Mouse (Mus musculus): ENCODE measurements around the gene Sarnp.

Sarnp gene

DNA sequence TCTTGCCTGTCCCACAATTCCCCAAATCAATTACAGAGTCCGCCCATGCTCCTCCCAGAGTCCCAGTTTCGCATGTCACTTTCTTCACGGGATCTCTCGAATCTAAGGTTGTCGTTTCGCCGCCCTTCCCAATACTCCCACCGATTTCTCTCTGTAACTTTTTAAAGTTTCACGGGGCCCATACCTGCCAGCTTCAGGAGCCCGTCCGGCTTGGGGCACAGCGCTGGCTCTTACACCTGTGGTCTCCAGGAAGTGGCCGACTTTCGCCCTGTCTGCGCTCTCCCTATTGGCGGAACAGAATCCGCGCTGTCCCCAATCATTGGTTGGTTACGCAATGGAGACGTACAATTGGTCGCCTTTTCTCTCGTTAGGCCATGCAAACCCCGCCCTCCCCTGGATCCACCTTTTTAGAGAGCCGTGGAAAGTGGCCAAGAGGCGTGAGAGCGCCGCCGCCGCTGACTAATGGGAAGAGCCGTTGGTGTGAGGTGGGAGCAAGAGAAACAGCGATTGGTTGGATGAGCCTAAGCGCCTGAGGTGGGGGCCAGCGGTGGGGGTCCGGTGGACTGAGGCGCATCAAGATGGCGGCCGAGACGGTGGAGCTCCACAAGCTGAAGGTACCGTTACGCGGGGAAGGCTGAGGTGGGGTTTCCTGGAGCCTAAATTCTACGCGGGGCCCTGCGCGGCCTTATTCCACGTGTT is 4.4 kb downstream of the Sarnp start, which contains the start of gene Ormdl2:
Gene Ormdl2, minus strand, starts transcription at position 288 of the 699 bp plus-strand sequence.
- DNase-seq = peak; percentile 100

DNA sequence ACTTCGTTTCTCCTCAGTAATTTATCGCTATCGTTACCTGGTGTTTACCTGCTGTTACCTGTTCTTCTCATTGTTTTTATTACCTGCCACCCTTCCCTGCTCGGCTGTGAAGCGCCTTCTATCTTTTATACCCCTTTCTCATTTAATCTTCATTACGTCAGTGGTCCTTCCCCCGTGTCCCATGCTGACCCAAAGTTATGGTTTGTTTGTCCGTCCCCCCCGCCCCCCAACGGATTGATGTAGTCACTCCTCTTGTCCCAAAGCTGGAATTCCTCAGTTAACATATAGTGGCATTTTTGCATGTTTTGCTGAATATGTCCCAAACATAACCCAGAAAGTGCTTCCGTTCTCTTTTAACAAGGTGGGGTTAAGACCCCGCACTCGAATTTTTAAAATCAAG is 5.0 kb downstream of the Sarnp start:
- no peak for DNase-seq

DNA sequence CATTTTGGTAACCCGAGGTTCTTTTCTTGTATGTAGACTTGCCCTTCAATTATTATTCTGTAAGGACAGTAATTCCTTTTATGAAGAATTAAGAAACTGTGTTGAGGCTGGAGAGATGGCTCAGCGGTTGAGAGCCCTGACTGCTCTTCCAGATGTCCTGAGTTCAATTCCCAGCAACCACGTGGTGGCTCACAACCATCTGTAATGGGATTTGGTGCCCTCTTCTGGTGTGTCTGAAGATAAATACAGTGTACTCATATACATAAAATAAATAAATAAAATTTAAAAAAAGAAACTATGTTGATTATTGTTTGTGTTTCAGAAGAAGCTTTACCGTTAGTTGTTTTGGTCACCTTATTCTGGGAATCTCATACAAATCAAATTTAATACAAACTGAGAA is 6.0 kb downstream of the Sarnp start:
- DNase-seq = peak; percentile 78

DNA sequence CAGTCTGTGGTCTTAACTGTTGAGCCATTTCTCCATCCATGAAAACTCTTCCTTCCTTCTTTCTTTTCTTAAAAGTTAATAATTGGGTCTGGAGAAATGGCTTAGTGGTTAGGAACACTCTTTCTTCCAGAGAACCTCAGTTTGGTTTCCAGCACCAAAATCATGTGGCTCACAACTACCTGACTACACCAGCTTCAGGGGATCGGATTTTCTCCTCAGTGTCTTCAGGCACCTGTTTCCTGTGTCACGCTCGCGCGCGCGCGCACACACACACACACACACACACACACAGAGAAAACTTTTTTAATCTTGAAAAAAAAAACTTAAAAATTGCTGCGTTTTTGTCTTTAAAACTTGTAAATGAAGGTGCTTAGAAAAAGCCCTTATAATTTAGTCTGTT is 6.7 kb downstream of the Sarnp start:
- DNase-seq = peak; percentile 66

DNA sequence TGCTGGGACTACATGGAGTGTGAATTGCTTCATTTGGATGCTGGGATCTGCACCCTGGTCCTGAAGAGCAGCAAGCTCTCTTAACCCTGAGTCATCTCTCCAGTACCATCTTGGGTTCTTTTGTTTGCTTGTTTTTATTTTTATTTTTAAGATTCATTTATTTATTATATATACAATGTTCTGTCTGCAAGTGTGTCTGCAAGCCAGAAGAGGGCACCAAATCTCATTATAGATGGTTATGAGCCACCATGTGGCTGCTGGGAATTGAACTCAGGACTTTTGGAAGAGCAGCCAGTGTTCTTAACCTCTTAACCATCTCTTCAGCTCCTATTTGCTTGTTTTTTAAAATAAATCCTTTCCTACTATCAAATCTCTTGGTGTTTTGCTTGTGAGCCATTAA is 20.3 kb downstream of the Sarnp start:
- no peak for DNase-seq

DNA sequence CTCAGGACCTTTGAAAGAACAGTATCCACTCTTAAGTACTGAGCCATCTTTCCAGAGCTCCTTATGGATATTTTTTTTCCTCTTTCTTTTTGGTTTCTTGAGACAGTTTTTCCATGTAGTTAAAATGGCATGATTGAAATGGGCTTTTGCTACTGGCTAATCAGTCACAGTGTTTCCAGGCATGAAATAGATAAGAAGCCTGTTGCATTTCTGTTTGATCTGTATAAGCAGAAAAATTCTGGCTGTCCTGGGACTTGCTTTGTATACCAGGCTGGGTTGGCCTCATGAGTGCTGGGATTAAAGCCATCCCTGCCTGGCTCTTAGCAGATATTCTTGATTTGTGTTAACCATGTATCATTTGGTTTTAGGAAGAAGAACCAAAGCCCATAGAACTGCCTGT is 22.3 kb downstream of the Sarnp start:
- DNase-seq = no peak

DNA sequence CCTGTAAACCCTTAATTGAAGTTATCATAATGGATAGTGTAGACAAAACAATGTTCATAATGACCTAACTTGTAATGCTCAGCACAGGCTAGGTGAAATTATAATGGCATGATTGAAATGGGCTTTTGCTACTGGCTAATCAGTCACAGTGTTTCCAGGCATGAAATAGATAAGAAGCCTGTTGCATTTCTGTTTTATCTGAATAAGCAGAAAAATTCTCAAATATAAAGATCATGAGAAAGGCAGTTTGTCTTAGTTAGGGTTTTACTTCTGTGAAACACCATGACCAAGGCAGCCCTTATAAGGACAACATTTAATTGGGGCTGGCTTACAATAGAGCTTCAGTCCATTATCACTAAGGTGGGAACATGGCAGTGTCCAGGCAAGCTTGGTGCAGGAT is 23.5 kb downstream of the Sarnp start:
- DNase-seq = no peak

DNA sequence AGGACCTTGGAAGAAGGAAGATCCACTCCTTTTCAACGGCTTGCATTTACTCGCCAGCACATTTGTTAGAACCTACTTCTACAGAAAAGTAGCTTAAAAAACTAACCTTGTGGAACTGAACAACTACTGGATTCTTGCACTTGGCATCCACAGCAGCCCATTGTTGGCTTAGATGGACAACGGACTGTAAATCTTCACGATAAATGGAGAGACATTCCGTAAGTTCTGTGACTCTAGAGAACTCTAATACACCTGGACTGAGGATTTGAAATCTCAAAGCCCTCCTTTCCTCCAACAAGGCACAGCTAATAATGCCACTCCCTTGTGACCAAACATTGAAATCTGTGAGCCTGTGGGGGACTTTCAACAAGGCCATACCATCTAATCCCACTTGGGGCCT is 26.1 kb downstream of the Sarnp start:
- DNase-seq = peak; percentile 59

DNA sequence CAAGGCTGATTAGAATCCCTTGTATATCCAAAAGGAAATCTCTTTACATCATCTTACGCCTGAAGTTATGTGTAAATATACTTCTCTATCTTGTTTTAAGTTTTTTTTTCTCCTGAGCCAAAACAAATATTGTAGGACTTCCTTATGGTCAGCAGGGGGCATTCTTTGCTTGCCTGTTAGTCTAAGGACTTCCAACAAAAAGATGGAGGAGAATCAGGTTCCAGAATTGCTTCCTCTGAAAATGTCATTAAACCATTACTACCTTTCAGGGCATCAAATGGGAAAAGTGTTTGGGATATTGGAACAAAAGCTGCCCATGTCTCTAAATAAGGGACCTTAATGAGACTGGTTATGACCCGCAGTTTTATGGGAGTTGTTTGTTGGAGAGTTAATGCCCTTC is 28.4 kb downstream of the Sarnp start:
- no peak for DNase-seq

DNA sequence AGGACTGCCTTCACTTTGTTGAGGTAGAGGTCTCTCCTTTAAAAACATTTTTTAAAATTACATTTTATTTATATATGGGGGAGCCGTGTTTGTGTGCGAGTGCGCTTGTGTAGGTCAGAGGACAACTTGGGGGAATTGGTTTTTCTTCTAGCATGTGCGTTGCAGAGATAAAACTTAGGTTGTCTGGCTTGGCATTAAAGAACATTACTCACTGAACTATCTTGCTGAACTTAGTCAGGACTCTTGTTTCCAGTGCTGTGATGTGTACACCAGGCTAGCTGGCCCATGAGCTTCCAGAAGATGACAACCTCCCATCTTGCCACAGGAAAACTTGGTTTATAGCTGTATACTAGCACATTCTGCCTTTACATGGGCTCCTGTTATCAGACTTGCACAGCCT is 29.5 kb downstream of the Sarnp start:
- DNase-seq = peak; percentile 19

DNA sequence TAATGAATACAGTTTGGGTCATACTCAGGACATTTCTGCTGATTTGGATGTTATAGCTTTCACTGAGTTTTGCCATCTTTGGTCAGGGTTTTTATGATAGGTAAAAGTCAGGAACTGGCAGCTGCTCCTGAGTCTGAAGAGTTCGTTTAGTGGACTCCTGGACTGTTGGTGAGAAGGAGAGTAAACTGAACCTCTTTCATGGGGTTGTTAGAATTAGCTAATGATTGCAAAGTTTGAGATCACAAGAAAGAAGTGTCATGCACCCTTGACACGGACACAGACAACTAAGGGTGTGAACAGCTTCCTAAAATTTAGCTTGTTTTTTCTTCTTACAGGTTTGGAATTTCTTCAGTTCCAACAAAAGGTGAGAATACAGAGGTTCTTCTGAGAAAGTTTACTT is 31.3 kb downstream of the Sarnp start:
- DNase-seq = no peak

DNA sequence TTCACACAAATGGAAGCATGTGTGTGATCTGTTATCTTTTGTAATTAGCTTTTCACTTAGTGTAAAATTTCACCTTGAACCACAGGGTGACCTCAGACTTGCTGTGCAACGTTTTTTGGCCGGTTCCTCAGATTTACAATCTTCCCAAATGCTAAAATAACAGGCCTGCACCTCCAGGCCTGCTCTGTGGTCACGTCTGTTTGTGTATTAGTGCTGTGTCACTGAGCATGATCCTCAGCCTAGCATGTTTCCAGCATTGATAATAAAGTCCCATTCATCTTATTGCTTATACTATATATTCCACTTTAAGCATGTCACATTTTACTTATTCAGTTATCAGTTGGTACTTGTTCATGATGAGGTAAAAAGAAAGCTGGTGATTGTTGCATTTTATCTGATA is 33.2 kb downstream of the Sarnp start:
- no peak for DNase-seq

DNA sequence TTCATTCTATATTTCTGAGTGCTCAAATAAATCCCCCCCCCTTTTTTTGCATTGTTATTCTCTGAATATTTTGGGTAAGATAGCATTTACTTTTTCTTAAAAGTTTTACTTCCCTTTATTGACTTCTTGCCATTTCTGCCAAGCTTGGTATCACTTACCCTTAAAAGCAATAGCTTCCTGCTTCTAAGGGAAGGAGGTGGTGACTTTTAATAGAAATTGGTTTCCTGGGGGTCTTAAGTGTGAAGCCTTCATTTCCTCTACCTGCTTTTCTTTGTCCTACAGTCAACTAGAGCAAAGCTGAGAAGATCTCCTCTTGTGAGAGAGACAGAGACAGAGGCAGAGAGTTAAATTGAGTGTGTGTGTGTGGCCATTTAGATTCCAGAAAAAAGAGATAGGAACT is 44.0 kb downstream of the Sarnp start:
- no peak for DNase-seq

DNA sequence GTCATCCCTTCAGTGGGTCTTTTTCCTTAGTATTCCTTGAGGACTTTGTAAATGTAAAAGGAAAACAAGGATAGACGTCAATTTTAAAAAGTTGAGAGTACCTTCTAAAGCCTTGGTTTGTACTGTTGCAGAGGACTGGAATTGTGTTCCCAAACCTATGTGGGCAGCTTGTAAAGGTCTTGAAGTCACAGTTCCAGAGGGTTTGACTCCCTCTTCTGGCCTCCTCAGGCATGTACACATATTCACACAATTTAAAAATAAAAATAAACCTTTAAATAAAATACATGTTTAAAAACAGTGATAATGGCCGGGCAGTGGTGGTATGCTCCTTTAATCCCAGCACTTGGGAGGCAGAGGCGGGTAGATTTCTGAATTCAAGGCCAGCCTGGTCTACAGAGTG is 48.9 kb downstream of the Sarnp start:
- DNase-seq = no peak

DNA sequence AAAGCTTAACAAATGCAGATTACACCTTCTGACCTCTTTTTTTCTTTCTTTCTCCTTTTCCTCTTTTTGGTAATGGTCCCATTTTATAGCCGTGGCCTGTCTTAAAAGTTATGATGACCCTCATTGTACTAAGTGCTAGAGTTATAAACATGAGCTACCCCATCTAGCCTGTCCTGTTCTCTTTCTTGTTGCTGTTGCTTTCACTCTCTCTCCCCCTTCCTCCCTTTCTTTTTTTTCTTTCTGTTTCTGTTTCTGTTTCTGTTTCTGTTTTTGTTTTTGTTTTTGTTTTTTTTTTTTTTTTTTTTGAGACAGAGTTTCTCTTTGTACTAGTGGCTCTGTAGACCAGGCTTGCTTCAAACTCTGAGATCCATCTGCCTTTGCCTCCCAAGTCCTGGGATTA is 49.4 kb downstream of the Sarnp start:
- no peak for DNase-seq

DNA sequence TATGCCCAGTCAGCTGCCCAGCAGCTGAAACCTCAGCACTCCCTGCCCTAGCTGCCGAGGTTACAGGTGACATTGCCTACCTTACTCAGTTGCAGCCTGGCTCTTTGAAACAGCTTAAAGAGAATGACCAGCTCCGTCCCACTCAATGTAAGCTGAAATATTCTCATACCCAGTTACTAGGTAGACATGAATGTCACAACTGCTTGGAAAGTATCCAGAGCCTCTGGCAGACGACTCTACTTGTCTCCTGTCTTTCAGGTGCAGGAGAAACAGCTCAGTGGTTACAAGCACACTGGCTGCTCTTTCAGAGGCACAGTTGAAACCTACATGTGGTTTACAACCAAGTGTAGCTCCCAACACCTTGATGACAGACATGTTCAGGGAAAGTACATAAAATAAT is 53.2 kb downstream of the Sarnp start:
- DNase-seq = peak; percentile 53

DNA sequence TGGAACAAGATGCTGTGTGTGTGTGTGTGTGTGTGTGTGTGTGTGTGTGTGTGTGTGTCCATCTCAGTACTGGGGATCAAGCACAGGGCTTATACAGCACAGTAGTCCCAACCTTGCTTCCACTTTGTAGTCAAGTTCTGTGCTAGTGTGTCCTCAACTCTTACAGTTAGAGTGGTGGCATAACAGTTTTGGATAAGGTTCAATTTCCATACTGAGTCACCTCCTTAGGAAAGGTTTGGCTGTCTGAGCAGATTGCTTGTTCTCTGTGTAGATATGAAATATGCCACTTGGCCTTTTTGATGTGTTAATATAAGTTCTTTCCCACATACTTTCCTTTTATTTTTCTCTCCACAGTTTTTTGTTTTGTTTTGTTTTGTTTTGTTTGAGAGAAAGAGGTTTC is 61.2 kb downstream of the Sarnp start:
- DNase-seq = no peak

DNA sequence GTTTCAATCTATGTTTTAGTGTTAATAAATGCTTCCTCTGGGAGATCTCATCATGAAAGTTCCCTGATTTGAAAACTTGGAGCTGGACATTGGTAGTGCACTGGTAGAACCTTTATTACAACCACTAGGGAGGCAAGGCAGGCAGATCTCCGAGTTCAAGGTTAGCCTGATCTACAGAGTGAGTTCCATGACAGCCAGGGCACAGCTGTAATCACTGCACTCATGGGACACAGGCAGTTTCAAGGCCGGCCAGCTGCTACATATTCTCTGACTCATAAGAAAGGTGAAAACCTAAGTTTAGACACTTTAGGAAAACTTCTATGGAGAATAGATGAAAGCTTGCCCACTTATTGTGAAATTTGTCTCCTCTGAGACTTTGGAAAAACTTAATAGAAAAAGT is 61.7 kb downstream of the Sarnp start:
- DNase-seq = peak; percentile 39

DNA sequence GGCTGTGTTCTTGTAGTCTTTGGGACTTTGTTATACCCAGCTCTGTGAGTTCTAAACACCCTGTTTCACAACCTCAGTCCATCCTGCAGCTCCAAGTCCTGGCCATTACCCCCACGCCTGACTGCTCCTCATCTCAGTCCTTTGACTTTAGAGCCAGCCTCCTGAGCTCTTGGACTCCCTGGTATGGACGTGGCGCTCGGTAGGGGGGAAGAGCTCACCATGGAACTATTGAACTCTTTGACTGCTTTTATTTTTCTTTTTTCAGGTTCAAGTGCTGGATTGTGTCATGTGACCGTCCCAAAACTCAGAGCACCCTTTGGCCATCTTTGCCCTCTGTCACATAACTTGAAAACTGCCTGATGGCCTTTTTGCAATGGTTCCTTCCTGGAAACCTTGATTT is 64.9 kb downstream of the Sarnp start:
- DNase-seq = peak; percentile 72

DNA sequence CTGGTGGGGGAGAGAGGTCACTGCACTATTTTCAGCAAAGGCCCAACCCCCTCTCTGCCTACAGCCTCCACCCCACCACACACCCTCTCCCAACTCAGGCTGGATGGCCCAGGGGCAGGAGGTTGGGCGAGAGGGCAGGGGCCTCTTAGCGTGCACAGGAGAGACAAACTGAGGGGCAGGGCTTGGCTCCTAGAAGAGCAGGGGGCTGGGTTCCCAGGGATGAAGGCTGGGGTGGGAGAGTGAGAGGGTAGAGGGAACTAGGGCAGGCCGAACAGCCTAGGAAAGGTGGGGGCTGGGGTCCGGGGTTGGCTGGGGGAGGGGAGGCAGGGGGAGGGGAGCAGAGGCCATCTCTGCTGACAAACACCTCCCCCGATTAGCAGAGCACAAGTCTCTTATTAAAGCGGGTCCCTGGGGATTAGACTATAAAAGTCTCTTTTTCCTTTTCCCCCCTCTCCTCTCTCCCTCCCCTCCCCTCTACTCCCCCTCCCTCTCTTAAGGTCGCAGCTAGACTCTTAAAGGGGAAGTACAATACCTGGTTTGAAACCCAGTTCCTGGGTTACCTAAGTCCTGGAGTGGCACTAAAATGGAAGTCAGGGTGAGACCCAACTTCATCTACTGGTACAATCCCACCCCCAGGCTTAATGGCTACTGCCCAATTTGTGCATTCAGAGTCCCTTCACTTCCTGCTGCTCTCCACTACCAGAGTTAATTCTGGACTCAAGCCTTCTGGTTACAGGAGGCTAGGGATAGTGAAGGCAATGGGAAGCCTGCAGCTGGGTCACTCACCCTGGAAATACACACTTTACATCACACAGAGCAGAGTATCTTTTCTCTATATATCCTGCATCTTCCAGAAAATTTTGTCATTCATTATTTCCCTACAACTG is 72.1 kb downstream of the Sarnp start:
- DNase-seq = peak; percentile 90

DNA sequence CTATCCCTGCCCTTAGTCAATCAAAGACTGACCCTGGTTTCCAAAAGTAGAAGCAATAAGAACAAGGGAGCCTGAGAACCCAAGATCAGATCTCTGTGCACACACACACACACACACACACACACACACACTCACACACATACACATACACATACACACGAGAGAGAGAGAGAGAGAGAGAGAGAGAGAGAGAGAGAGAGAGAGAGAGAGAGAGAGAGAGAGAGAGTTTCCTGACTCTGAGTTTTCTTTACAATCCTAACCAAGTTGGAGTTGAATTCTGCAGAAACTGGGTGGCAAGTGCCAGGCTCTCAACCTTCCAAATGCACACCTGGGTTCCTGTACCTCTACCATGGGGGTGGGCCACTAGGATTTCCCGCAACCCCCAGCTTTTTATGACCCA is 72.7 kb downstream of the Sarnp start:
- DNase-seq = no peak

DNA sequence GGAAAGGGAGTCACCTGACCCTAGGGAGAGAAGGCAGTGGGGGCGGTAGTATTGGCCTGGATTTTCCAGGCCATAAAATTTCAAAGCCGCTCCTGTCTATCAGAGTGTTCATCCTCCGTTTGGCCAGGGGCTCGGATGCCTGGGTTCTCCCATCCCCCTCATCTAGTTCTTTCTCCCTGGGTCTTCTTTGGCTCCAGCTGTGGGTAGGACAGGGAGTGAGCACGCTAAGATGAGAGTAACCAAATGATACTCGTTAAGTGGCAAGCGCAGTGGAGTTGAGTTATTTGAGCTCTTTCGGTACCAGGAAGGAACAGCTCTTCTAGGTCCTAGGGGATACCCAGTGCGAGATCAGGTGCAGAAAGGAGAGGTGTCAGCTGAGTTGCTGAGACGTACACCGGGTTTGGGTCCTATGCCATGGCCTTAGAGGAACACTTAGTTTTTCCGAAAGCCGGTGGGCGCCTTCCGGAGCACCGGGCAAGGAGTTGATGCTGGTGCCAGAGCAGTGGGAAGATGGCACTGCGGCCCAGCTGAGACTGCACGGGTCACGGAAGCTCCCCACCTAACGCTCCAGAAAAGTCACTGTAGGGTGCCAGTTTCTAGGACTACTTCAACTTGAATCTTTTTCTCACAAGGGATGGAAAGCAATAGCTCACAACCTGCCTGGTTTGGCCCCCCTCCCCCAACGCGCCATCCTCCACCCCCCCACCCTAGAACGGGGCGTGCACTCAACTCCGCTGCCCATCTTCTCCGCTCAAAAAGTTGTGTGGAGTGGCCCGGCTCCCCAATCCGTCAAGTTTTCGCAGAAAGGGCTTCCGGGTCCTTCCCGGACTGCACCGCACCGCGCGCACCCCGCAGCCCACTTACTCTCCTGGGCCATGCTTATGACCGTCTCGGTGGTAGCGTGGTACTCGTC is 73.5 kb downstream of the Sarnp start:
- DNase-seq = peak; percentile 92

All from heart, adult 11 months (tissue).